Mouse (Mus musculus): ENCODE results near the gene Tspan11. TPM values are rescaled to one million over a fixed set of nuclear protein-coding genes. Genes with fewer than 3 reads are reported as not detected.
A peak's percentile ranks its signal among the peaks of the same experiment; 100 is the strongest.

Gene Tspan11
- polyA plus RNA-seq, 1 experiment from 2014 or later, result 11.7 TPM

- H3K4me1 ChIP-seq (ENCODE audit: control insufficient read depth, insufficient read depth, low read length), result no peaks in the 10 kb centered on the region
- no peak overlapping the region for H3K27ac ChIP-seq (ENCODE audit: low read depth, low read length)
- no peak for DNase-seq (ENCODE audit: low spot score)
- WGBS, result 84% methylated on average over 5 of the region's 5 CpGs
- H3K9ac ChIP-seq (ENCODE audit: low read length), result no peak overlapping the region
- no peaks in the 10 kb centered on the region for H3K9me3 ChIP-seq (ENCODE audit: control insufficient read depth, low read length)
- H3K36me3 ChIP-seq (ENCODE audit: control insufficient read depth, insufficient read depth, low read length), result no peaks in the 10 kb centered on the region
- H3K27me3 ChIP-seq (ENCODE audit: control insufficient read depth, insufficient read depth, low read length), result no peaks in the 10 kb centered on the region
- no peak overlapping the region for H3K4me2 ChIP-seq (ENCODE audit: low read depth)
- no peak for ATAC-seq (ENCODE audit: insufficient read depth, low FRiP score, low TSS enrichment)
- H3K4me3 ChIP-seq (ENCODE audit: low read depth, low read length), result no peak overlapping the region
Measured at GRCm38 (mm10) chr6:127956172-127956571, 68.8 kb downstream of the Tspan11 start.

- no peak for DNase-seq (ENCODE audit: low spot score)
- H3K4me2 ChIP-seq (ENCODE audit: low read depth), result no peak overlapping the region
Measured at GRCm38 (mm10) chr6:127960203-127960602, 72.8 kb downstream of the Tspan11 start.

GRCm38 (mm10) chr6:127965497-127965896 lies 78.1 kb downstream of the Tspan11 start:
- H3K9me3 ChIP-seq (ENCODE audit: control insufficient read depth, low read length), result no peaks in the 10 kb centered on the region
- H3K9ac ChIP-seq (ENCODE audit: low read length), result no peak overlapping the region
- WGBS, result 49% methylated on average over 8 of the region's 8 CpGs
- DNase-seq (ENCODE audit: low spot score) (peak; percentile 43), ATAC-seq (ENCODE audit: insufficient read depth, low FRiP score, low TSS enrichment) (no peak)
- H3K4me2 ChIP-seq (ENCODE audit: low read depth), result no peak overlapping the region
- no peaks in the 10 kb centered on the region for H3K4me1 ChIP-seq (ENCODE audit: control insufficient read depth, insufficient read depth, low read length)
- H3K4me3 ChIP-seq (ENCODE audit: low read depth, low read length), result no peak overlapping the region
- no peaks in the 10 kb centered on the region for H3K27me3 ChIP-seq (ENCODE audit: control insufficient read depth, insufficient read depth, low read length)
- H3K36me3 ChIP-seq (ENCODE audit: control insufficient read depth, insufficient read depth, low read length), result peaks cover 2% of the 10 kb centered on the region; the same call in 1 of the 2 replicates
- H3K27ac ChIP-seq (ENCODE audit: low read depth, low read length), result no peak overlapping the region

More at GRCm38 (mm10) chr6:127960203-127960602, 72.8 kb downstream of the Tspan11 start:
- no peaks in the 10 kb centered on the region for H3K9me3 ChIP-seq (ENCODE audit: control insufficient read depth, low read length)
- ATAC-seq (ENCODE audit: insufficient read depth, low FRiP score, low TSS enrichment), result no peak
- 95% methylated on average over 1 of the region's 1 CpGs for WGBS
- H3K4me1 ChIP-seq (ENCODE audit: control insufficient read depth, insufficient read depth, low read length), result no peaks in the 10 kb centered on the region
- no peak overlapping the region for H3K9ac ChIP-seq (ENCODE audit: low read length)
- no peak overlapping the region for H3K4me3 ChIP-seq (ENCODE audit: low read depth, low read length)
- H3K27ac ChIP-seq (ENCODE audit: low read depth, low read length), result no peak overlapping the region
- H3K36me3 ChIP-seq (ENCODE audit: control insufficient read depth, insufficient read depth, low read length), result peaks cover 2% of the 10 kb centered on the region; the same call in 1 of the 2 replicates
- no peaks in the 10 kb centered on the region for H3K27me3 ChIP-seq (ENCODE audit: control insufficient read depth, insufficient read depth, low read length)

- Histone ChIP-seq H3K27ac (ENCODE audit: low read depth, low read length) (no peak overlapping the region), H3K36me3 (ENCODE audit: control insufficient read depth, insufficient read depth, low read length) (no peaks in the 10 kb centered on the region), H3K4me2 (ENCODE audit: low read depth) (no peak overlapping the region), H3K4me3 (ENCODE audit: low read depth, low read length) (no peak overlapping the region), H3K9ac (ENCODE audit: low read length) (no peak overlapping the region), H3K4me1 (ENCODE audit: control insufficient read depth, insufficient read depth, low read length) (peaks cover 16% of the 10 kb centered on the region), H3K27me3 (ENCODE audit: control insufficient read depth, insufficient read depth, low read length) (no peaks in the 10 kb centered on the region), H3K9me3 (ENCODE audit: control insufficient read depth, low read length) (no peaks in the 10 kb centered on the region)
- DNase-seq (ENCODE audit: low spot score) (no peak), ATAC-seq (ENCODE audit: insufficient read depth, low FRiP score, low TSS enrichment) (no peak)
- 72% methylated on average over 7 of the region's 7 CpGs for WGBS
Measured at GRCm38 (mm10) chr6:127969709-127970108, 82.3 kb downstream of the Tspan11 start.

- Histone ChIP-seq H3K9ac (ENCODE audit: low read length) (no peak overlapping the region), H3K36me3 (ENCODE audit: control insufficient read depth, insufficient read depth, low read length) (no peaks in the 10 kb centered on the region), H3K27ac (ENCODE audit: low read depth, low read length) (no peak overlapping the region), H3K9me3 (ENCODE audit: control insufficient read depth, low read length) (no peaks in the 10 kb centered on the region), H3K4me2 (ENCODE audit: low read depth) (no peak overlapping the region), H3K4me1 (ENCODE audit: control insufficient read depth, insufficient read depth, low read length) (peaks cover 19% of the 10 kb centered on the region), H3K4me3 (ENCODE audit: low read depth, low read length) (no peak overlapping the region), H3K27me3 (ENCODE audit: control insufficient read depth, insufficient read depth, low read length) (no peaks in the 10 kb centered on the region)
- ATAC-seq (ENCODE audit: insufficient read depth, low FRiP score, low TSS enrichment), result peak; percentile 35; the same call in 1 of the 2 replicates
- WGBS, result 10% methylated on average over 7 of the region's 7 CpGs
- DNase-seq (ENCODE audit: low spot score), result peak; percentile 82
Measured at GRCm38 (mm10) chr6:127970120-127970519, 82.7 kb downstream of the Tspan11 start.

GRCm38 (mm10) chr6:127970848-127971247 lies 83.5 kb downstream of the Tspan11 start:
- 58% methylated on average over 5 of the region's 5 CpGs for WGBS
- no peak overlapping the region for H3K9ac ChIP-seq (ENCODE audit: low read length)
- no peak for ATAC-seq (ENCODE audit: insufficient read depth, low FRiP score, low TSS enrichment)
- no peaks in the 10 kb centered on the region for H3K27me3 ChIP-seq (ENCODE audit: control insufficient read depth, insufficient read depth, low read length)
- no peaks in the 10 kb centered on the region for H3K9me3 ChIP-seq (ENCODE audit: control insufficient read depth, low read length)
- DNase-seq (ENCODE audit: low spot score), result no peak
- no peak overlapping the region for H3K4me2 ChIP-seq (ENCODE audit: low read depth)
- H3K27ac ChIP-seq (ENCODE audit: low read depth, low read length), result no peak overlapping the region
- H3K4me3 ChIP-seq (ENCODE audit: low read depth, low read length), result no peak overlapping the region
- H3K4me1 ChIP-seq (ENCODE audit: control insufficient read depth, insufficient read depth, low read length), result peaks cover 19% of the 10 kb centered on the region
- H3K36me3 ChIP-seq (ENCODE audit: control insufficient read depth, insufficient read depth, low read length), result no peaks in the 10 kb centered on the region

- no peak for ATAC-seq (ENCODE audit: insufficient read depth, low FRiP score, low TSS enrichment)
- WGBS, result 88% methylated on average over 5 of the region's 5 CpGs
- no peak overlapping the region for H3K4me2 ChIP-seq (ENCODE audit: low read depth)
- peaks cover 19% of the 10 kb centered on the region for H3K4me1 ChIP-seq (ENCODE audit: control insufficient read depth, insufficient read depth, low read length)
- H3K36me3 ChIP-seq (ENCODE audit: control insufficient read depth, insufficient read depth, low read length), result no peaks in the 10 kb centered on the region
- no peak for DNase-seq (ENCODE audit: low spot score)
- no peaks in the 10 kb centered on the region for H3K9me3 ChIP-seq (ENCODE audit: control insufficient read depth, low read length)
- no peak overlapping the region for H3K4me3 ChIP-seq (ENCODE audit: low read depth, low read length)
- H3K27ac ChIP-seq (ENCODE audit: low read depth, low read length), result no peak overlapping the region
- no peaks in the 10 kb centered on the region for H3K27me3 ChIP-seq (ENCODE audit: control insufficient read depth, insufficient read depth, low read length)
- no peak overlapping the region for H3K9ac ChIP-seq (ENCODE audit: low read length)
Measured at GRCm38 (mm10) chr6:127971931-127972330, 84.5 kb downstream of the Tspan11 start.

GRCm38 (mm10) chr6:127973553-127973952 lies 86.2 kb downstream of the Tspan11 start:
- H3K4me1 ChIP-seq (ENCODE audit: control insufficient read depth, insufficient read depth, low read length), result peaks cover 19% of the 10 kb centered on the region
- peak overlapping the region; percentile 42; the same call in 1 of the 2 replicates for H3K27ac ChIP-seq (ENCODE audit: low read depth, low read length)
- WGBS, result 13% methylated on average over 6 of the region's 6 CpGs
- peak; percentile 56 for DNase-seq (ENCODE audit: low spot score)
- no peak overlapping the region for H3K4me3 ChIP-seq (ENCODE audit: low read depth, low read length)
- no peaks in the 10 kb centered on the region for H3K27me3 ChIP-seq (ENCODE audit: control insufficient read depth, insufficient read depth, low read length)
- no peaks in the 10 kb centered on the region for H3K9me3 ChIP-seq (ENCODE audit: control insufficient read depth, low read length)
- no peak overlapping the region for H3K4me2 ChIP-seq (ENCODE audit: low read depth)
- ATAC-seq (ENCODE audit: insufficient read depth, low FRiP score, low TSS enrichment), result peak; percentile 50
- no peak overlapping the region for H3K9ac ChIP-seq (ENCODE audit: low read length)
- no peaks in the 10 kb centered on the region for H3K36me3 ChIP-seq (ENCODE audit: control insufficient read depth, insufficient read depth, low read length)

- Histone ChIP-seq H3K36me3 (ENCODE audit: control insufficient read depth, insufficient read depth, low read length) (no peaks in the 10 kb centered on the region), H3K27ac (ENCODE audit: low read depth, low read length) (peak overlapping the region; percentile 42; the same call in 1 of the 2 replicates), H3K27me3 (ENCODE audit: control insufficient read depth, insufficient read depth, low read length) (no peaks in the 10 kb centered on the region), H3K9ac (ENCODE audit: low read length) (no peak overlapping the region), H3K4me2 (ENCODE audit: low read depth) (no peak overlapping the region), H3K9me3 (ENCODE audit: control insufficient read depth, low read length) (no peaks in the 10 kb centered on the region), H3K4me3 (ENCODE audit: low read depth, low read length) (no peak overlapping the region), H3K4me1 (ENCODE audit: control insufficient read depth, insufficient read depth, low read length) (peaks cover 22% of the 10 kb centered on the region)
- 26% methylated on average over 9 of the region's 9 CpGs for WGBS
- DNase-seq (ENCODE audit: low spot score) (peak; percentile 36), ATAC-seq (ENCODE audit: insufficient read depth, low FRiP score, low TSS enrichment) (peak; percentile 43)
Measured at GRCm38 (mm10) chr6:127974000-127974399, 86.6 kb downstream of the Tspan11 start.

Measured in neural tube, embryonic 11.5 days (tissue).